13 mouse cellular contexts compared by ENCODE assay signal in the genomic region with DNA sequence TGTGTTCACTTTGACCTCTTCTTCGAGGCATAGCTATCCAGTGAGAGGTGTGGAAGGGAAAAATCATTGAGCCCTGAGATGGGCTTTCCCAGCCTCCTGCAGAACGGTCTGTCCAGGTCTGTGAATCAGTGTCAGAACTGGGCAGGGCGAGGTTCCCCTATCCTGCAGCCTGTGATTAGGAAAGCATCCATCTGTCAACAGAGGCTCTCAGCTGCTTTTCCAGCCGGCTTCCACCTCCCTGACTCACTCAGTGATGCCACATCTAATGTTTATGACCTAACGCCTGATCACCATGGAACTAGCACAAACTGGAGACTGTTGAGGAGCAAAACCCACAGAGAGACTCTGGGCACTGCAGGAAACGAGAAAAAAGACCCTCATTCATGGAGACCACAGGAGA.
A peak's percentile ranks its signal among the peaks of the same experiment; 100 is the strongest.
DNase-seq lines count a peak whose midpoint lies in the region; ATAC-seq and TF ChIP-seq lines count a peak whose summit lies in the region.
"Had no signal": no experiment of that assay in that cellular context is flagged by ENCODE, and none has a peak within 500 bp of the region (broad histone marks: within the 10 kb centered on the region; RNA-seq: fewer than 3 reads in every experiment).

No protein-coding gene starts in this region.

- H3K4me1 ChIP-seq in lung, embryonic 14.5 days (ENCODE audit: insufficient read depth), result peaks cover 14% of the 10 kb centered on the region
- peaks cover 5% of the 10 kb centered on the region for H3K4me1 ChIP-seq in lung, adult 2 months (ENCODE audit: control insufficient read depth, insufficient read depth, low read length)
- H3K4me1 ChIP-seq in kidney, postnatal 0 days (replicated peaks; ENCODE audit: insufficient read depth, low read length), result no peaks in the 10 kb centered on the region
- H3K4me1 ChIP-seq in stomach, embryonic 14.5 days (ENCODE audit: control insufficient read depth, insufficient read depth, low read length), result peaks cover 13% of the 10 kb centered on the region
- H3K4me1 ChIP-seq: embryonic facial prominence, embryonic 12.5 days; limb, embryonic 12.5 days; midbrain, embryonic 13.5 days had no signal

- H3K4me2 ChIP-seq in lung, embryonic 14.5 days, result no peak overlapping the region
- no peak overlapping the region for H3K4me2 ChIP-seq in kidney, postnatal 0 days (ENCODE audit: low read length)
- no peak overlapping the region for H3K4me2 ChIP-seq in stomach, embryonic 14.5 days (replicated peaks; ENCODE audit: low read depth, low read length)
- H3K4me2 ChIP-seq: embryonic facial prominence, embryonic 12.5 days; limb, embryonic 12.5 days; midbrain, embryonic 13.5 days had no signal

- TF ChIP-seq CTCF in lung, embryonic 14.5 days (IDR thresholded peaks at IDR 0.05; ENCODE audit: low read depth), result no peak
- TF ChIP-seq CTCF in lung, adult 2 months (IDR thresholded peaks at IDR 0.05; ENCODE audit: insufficient read depth, low read length), result no peak
- TF ChIP-seq CTCF in kidney, postnatal 0 days (IDR thresholded peaks at IDR 0.05; ENCODE audit: low read depth), result no peak

- H3K36me3 ChIP-seq in lung, embryonic 14.5 days (ENCODE audit: insufficient read depth), result no peaks in the 10 kb centered on the region
- no peaks in the 10 kb centered on the region for H3K36me3 ChIP-seq in kidney, postnatal 0 days (ENCODE audit: insufficient read depth, low read length)
- H3K36me3 ChIP-seq in stomach, embryonic 14.5 days (ENCODE audit: control insufficient read depth, insufficient read depth, low read length), result no peaks in the 10 kb centered on the region
- H3K36me3 ChIP-seq: embryonic facial prominence, embryonic 12.5 days; G1E; limb, embryonic 12.5 days; midbrain, embryonic 13.5 days had no signal

- peak overlapping the region; percentile 86; the same call in 1 of the 2 replicates for H3K27ac ChIP-seq in lung, embryonic 14.5 days (ENCODE audit: low read depth)
- H3K27ac ChIP-seq in kidney, postnatal 0 days, result peak overlapping the region; percentile 86
- peak overlapping the region; percentile 95 for H3K27ac ChIP-seq in stomach, embryonic 14.5 days (ENCODE audit: low read length)
- H3K27ac ChIP-seq: embryonic facial prominence, embryonic 12.5 days; midbrain, embryonic 13.5 days had no signal

- no peaks in the 10 kb centered on the region for H3K27me3 ChIP-seq in lung, embryonic 14.5 days (ENCODE audit: insufficient read depth, low read length)
- no peaks in the 10 kb centered on the region for H3K27me3 ChIP-seq in kidney, postnatal 0 days (ENCODE audit: insufficient read depth, low read length)
- no peaks in the 10 kb centered on the region for H3K27me3 ChIP-seq in stomach, embryonic 14.5 days (ENCODE audit: control insufficient read depth, insufficient read depth, low read length)
- H3K27me3 ChIP-seq: embryonic facial prominence, embryonic 12.5 days; limb, embryonic 12.5 days; midbrain, embryonic 13.5 days had no signal

- DNase-seq in lung, embryonic 14.5 days, result peak; percentile 50
- DNase-seq in lung, adult 2 months, result no peak
- DNase-seq in heart, adult 8-10 months (ENCODE audit: low spot score), result peak; percentile 18
- no peak for DNase-seq in kidney, postnatal 0 days (ENCODE audit: low spot score)
- no peak for DNase-seq in spleen, postnatal 36 days (ENCODE audit: low spot score in 2 of 2)
- no peak for DNase-seq in embryo, embryonic 9.5 days (ENCODE audit: extremely low spot score)

- TF ChIP-seq POLR2A in lung, adult 2 months (IDR thresholded peaks at IDR 0.05; ENCODE audit: borderline replicate concordance, extremely low read depth, low read depth, low read length), result no peak

- ATAC-seq in lung, embryonic 14.5 days (ENCODE audit: insufficient read depth), result no peak
- ATAC-seq in kidney, postnatal 0 days (replicated peaks; ENCODE audit: low FRiP score, low read depth), result no peak
- ATAC-seq in stomach, embryonic 14.5 days (ENCODE audit: insufficient number of reproducible peaks, insufficient read depth, low FRiP score, low read depth), result no peak
- no peak for ATAC-seq in inflammation-experienced regulatory T-cells, adult 6 months
- ATAC-seq: hindbrain, embryonic 16.5 days; midbrain, embryonic 13.5 days had no signal

- no peak overlapping the region for H3K4me3 ChIP-seq in lung, embryonic 14.5 days (ENCODE audit: low read depth, low read length)
- no peak overlapping the region for H3K4me3 ChIP-seq in lung, adult 2 months (replicated peaks; ENCODE audit: extremely low read depth, low read depth, low read length)
- H3K4me3 ChIP-seq in kidney, postnatal 0 days (replicated peaks; ENCODE audit: low read depth, low read length), result no peak overlapping the region
- H3K4me3 ChIP-seq in stomach, embryonic 14.5 days (ENCODE audit: low read depth, low read length), result no peak overlapping the region
- H3K4me3 ChIP-seq: embryonic facial prominence, embryonic 12.5 days; limb, embryonic 12.5 days; midbrain, embryonic 13.5 days had no signal

- no peak overlapping the region for H3K9ac ChIP-seq in lung, embryonic 14.5 days
- H3K9ac ChIP-seq in kidney, postnatal 0 days (ENCODE audit: low read depth, low read length), result no peak overlapping the region
- no peak overlapping the region for H3K9ac ChIP-seq in stomach, embryonic 14.5 days (replicated peaks; ENCODE audit: low read depth, low read length)
- H3K9ac ChIP-seq: embryonic facial prominence, embryonic 12.5 days; limb, embryonic 12.5 days; midbrain, embryonic 13.5 days had no signal

- H3K9me3 ChIP-seq in lung, embryonic 14.5 days (ENCODE audit: low read depth, low read length), result no peaks in the 10 kb centered on the region; the same call in 1 of the 2 replicates
- no peaks in the 10 kb centered on the region for H3K9me3 ChIP-seq in kidney, postnatal 0 days (replicated peaks; ENCODE audit: low read length)
- no peaks in the 10 kb centered on the region for H3K9me3 ChIP-seq in stomach, embryonic 14.5 days (ENCODE audit: control insufficient read depth, low read depth, low read length)
- H3K9me3 ChIP-seq: embryonic facial prominence, embryonic 12.5 days; G1E; midbrain, embryonic 13.5 days had no signal

- 34% methylated on average over 6 of the region's 6 CpGs for WGBS in lung, embryonic 14.5 days
- 54% methylated on average over 6 of the region's 6 CpGs for WGBS in lung, adult 2 months
- WGBS in kidney, postnatal 0 days, result 43% methylated on average over 6 of the region's 6 CpGs
- WGBS in stomach, embryonic 14.5 days, result 50% methylated on average over 6 of the region's 6 CpGs

Comparison
In these comparisons a context has a peak if more than half of its experiments do, and no peak if none do; other contexts are left out.
1. DNase-seq: peak in lung, embryonic 14.5 days (single experiment) and heart, adult 8-10 months (single experiment); none in lung, adult 2 months (single experiment), kidney, postnatal 0 days (single experiment), spleen, postnatal 36 days (0 of 2) and embryo, embryonic 9.5 days (single experiment).
2. Peak in every context shown above with its lines, with median percentiles within 50 percentile points of each other: H3K27ac ChIP-seq.